Mouse (Mus musculus): ENCODE data around the gene Gm28374.

DNA sequence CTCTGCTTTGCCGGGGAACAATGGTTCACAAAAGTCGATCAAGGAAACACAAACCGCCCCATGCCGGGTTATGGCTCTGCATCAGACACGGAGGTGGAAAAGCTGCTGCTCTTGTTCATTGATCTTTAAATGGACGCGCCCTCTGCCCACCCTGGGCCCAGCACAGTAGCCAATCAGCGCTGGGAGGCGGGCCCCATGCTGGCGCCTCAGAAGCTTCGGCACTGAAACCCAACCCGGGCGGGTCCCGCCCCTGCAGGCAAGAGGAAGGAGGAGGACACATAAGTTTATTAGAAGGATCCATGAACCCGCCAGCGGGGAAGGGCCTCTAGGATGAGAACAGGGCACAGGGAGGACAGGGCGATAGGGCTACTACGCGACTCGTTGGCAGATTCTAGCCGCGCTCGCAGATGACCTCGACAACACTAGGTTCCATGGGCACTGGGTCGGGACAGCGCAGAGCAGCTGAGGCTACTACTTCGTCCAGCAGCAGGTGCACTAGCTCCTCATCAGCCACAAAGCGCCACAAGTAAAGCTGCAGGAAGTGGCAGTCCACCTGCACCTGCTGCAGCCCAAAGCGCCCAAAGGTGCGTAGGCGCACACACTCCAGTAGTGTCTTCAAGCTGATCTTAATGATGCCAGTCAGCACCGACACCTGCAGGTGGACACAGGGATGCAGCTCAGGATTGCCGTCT, 14.2 kb downstream of the Gm28374 start, which contains the start of gene Tm7sf2:
- TF ChIP-seq CTCF (IDR thresholded peaks at IDR 0.05; ENCODE audit: control insufficient read depth, insufficient read depth, insufficient read length), result no peak
- no peak for TF ChIP-seq FOSL1 (IDR thresholded peaks at IDR 0.05; ENCODE audit: insufficient read depth, low read length, poor library complexity, severe bottlenecking)
- no peak for TF ChIP-seq MYOG (IDR thresholded peaks at IDR 0.05; ENCODE audit: control insufficient read depth, extremely low read depth, insufficient read length)
- TF ChIP-seq USF1 (IDR thresholded peaks at IDR 0.05; ENCODE audit: low read depth), result no peak
- TF ChIP-seq MYOD1 (IDR thresholded peaks at IDR 0.05; ENCODE audit: control insufficient read depth, insufficient read length, low read depth), result no peak
- no peak for TF ChIP-seq MAX (IDR thresholded peaks at IDR 0.05)

Data from C2C12 (cell line).